Mouse (Mus musculus) cerebellum, adult 2 months (tissue): Measurements from ENCODE around the gene Mllt3.

Experiments used
- CTCF ChIP-seq: fragments of 200-500 bp; IDR thresholded peaks from 2 replicates; pipeline ENCODE4 v1.5.1; 2011; ENCODE audit warnings: low read depth, mild to moderate bottlenecking, control low read depth, low read length, moderate library complexity, borderline replicate concordance; ENCODE audit not compliant: insufficient read depth
- POLR2A ChIP-seq: fragments of 200-500 bp; IDR thresholded peaks from 2 replicates; pipeline ENCODE4 v1.6.1; 2011; ENCODE audit warnings: low read length, control low read depth, borderline replicate concordance; ENCODE audit not compliant: insufficient read depth

DNA sequence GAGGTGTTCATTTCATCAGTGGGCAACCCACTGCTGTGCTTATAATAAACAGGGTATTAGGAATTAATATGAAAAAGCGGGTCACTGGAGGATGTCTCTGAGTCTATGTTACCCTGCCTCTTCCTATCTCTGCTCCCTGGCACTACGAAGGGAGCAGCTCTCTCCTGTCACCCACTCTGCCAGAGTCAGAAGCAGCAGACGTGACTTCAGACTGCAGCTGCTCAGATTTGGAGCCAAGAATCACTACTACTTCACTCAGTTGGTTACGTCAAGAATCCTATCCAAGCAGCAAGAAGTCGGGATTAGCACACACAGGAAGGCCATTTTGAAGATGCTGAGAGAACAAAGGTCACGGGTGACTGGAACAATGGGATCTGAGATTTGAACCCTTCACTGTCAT lies 71.3 kb downstream of the Mllt3 start:
- TF ChIP-seq POLR2A (no peak), CTCF (no peak)
